Mouse (Mus musculus): ENCODE data around the gene Sebox.

DNA sequence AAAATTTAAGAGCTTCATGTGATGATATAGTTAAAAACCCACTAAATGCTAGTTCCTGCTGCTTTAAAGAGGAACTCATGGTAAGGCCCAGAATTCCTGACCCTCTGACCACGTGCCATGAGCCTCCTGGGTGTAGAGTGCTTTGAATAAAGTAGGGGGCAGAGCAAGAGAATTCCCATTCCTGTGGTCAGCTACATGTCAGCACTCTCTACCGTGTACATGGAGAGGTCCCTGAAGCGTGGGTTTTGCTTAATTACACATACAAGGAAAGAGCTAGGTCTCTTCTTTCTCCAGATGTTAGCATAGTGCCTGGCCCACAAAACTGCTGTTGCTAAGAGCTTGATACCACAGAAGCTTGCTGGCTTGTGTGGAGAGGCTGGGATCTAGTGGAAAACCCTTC is 2.2 kb downstream of the Sebox start:
- TF ChIP-seq POLR2A (IDR thresholded peaks at IDR 0.05; ENCODE audit: control insufficient read depth, low read depth, low read length) (no peak), CTCF (IDR thresholded peaks at IDR 0.05; ENCODE audit: control insufficient read depth, insufficient read depth, insufficient replicate concordance, low read depth, low read length) (no peak)
